Mouse (Mus musculus) adrenal gland (tissue): ENCODE measurements around the gene Mettl27.

Experiments used
- intact Hi-C: fragments of 180-260 bp; cut with DNase I; formaldehyde crosslinking; loops from one replicate; pipeline ENCODE4 v1.15.1; 2025

Mettl27 gene

DNA sequence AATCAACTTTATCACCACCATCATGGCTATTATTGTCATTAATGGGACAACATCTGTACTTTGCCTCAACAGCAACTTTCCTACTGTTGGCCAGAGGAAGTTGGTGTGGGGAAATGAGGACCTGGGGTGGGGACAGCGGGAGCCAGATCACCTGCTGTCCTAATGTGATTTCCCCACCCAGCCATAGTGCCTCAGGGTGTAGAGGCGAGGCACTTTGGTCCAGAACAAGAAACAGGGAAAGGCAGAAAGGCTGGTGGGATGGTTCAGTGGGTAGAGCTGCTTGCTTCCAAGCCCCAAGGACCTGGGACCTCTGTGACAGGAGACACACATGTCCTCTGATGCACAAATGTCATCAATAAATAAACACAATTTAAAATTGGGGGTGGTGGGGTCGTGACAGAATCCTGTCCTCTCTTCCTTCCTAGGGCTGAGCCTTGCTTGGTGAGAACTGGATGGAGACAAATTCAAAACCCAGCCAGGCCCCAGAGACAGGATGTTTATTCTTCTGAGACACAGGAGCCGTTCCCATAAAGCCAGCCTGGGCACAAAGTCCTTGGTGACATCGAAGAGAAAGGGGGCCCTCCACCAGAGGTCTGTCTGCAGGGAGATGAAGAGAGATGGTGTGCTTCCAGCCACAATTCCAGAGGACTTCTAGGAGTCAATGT, 15.4 kb downstream of the Mettl27 start:
- intact Hi-C loops: no loop called here

DNA sequence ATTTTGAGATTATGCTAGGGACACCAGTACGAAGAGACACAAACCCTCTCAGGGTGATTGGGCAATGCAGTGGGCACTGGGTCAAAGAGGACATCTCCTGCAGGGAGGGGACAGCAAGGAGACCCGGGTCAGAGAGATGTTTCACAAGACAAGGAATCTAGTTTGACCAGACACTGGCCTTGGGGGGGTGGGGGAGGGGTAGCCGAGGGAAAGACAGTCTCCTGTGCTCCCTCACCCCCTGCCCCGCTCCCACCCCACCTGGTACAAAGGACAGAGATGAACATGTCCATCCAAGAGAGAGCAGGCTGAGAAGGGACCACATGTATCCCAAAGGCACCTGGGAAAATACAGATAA, 15.9 kb downstream of the Mettl27 start:
- intact Hi-C loops: no loop called here

DNA sequence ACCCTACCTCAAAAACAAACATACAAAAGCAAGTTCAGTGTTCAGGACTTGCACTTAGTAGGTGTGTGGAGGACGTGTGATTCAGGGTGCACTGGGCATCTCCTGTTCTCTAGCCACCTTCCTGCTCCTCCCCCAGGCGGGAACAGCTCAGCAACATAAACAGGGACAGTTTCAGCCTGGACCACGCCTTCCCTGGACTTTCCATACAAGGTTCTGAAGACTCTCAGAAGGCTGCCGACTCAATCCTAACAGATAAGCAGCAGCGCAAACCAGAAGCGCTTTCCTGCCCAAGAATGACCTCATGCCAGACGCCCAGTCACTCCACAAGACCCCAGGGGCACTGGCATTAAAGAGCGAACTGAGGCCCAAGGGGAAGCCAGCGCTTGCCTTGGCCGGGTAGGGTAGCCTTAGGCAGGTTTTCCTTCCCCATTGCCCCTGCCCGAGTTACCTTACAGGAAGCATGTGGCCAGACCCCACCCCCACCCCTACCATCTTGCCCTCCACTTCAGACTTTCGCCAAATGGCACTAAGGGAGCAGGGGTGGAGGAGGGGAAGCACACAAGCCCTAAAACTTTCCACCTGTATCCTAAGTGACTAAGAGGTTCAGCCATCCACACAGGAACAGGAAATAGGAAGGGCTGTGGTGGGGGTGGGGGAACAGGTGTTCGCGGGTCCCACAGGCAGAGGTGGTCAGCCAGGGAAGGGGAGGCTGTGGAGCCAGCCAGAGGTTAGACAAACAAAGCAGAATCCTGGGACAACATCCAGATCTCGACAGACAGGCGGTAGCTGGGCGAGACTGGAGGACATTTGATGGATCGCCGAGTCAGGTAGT, 19.1 kb downstream of the Mettl27 start:
- intact Hi-C loops: no loop called here

DNA sequence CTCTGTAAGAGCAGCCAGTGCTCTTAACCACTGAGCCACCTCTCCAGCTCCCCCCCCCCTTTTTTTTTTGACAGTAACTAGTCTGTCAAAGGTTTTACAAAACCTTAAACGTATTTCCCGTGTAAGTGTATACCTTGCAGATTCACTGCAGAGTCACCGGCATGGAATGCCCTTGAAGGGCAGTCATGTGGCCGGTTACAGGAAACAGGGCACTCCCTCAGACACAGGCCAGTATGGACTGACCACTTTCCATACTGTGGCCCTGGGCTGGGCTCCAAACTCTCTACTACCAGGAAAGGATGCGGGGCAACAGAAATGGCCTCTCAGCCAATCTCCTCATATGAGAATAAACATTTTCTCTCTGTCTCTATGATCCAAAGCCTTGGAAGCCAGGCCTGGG, 23.3 kb downstream of the Mettl27 start:
- intact Hi-C loops: no loop called here

DNA sequence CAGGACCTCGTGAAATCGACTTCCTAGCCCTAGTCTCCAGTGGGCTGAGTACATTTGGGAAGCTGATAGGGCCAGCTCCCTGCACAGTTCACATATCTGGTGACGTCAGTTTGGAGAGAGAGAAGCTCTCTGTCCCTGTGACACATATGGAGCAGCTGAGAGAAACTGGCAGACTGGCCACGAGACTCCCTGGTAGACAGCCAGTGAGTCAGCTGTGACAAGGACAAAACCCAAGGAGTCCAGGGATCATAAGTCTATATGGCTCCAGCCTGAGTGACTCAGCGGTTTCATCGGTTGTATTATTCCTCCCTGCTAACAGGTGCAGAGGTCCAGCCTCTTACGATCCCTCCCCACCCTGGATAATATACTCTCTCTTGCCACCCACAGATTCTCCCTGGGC, 26.9 kb downstream of the Mettl27 start:
- intact Hi-C loops: no loop called here

DNA sequence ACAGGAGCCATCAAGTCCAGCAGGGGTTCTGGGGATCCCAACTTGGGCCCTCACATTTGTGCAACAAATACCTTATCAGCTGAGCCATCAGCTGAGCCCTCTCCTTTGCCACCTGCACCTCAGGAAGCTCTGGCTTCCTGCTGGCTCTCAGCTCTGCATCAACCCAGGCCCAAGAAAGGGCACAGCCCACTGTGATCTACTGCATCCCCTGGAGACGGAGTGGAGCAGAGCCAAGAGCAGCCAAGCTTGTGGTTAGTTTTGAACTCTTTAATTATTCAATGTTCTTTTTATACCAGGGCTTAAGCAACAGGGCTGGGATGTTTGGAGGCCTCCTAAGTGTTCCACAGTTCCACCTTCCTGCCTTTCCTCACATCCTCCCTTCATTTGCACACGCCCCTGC, 28.3 kb downstream of the Mettl27 start:
- intact Hi-C loops: no loop called here

DNA sequence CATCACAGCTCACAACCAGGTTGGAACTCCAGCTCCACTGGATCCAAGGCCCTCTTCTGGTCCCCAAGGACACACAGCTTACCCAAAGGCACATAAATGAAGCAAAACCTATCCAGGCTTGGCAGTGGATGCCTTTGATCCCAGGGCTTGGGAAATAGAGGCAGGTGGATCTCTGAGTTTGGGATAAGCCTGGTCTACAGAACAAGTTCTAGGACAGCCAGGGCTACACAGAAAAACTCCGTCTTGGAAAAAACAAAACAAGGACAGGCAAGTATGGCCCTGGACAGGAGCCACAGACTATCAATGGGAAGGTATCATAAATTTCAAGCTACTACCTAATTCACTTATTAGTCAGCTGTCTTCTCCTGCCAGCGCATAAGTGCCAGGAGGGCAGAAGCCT, 29.4 kb downstream of the Mettl27 start:
- intact Hi-C loops: no loop called here

DNA sequence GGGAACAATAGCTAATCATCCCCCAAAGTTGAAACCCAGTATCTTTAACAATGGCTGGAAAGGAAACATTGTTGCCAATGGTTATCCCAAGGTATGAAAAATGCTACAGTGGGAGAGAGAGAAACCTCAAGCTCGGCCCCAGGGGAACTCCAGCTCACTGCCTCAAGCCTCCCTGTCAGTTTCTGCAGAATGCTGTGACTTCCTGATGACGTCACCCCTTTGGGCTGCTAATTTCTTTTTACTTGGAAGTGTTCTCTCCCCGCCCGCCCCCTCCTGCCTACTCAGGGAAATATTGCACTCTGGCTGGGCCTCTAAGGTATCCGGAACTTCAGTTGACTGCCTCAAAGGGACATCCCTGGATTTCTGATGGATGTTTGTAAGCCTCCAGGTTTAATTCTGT, 31.4 kb downstream of the Mettl27 start:
- intact Hi-C loops: no loop called here

DNA sequence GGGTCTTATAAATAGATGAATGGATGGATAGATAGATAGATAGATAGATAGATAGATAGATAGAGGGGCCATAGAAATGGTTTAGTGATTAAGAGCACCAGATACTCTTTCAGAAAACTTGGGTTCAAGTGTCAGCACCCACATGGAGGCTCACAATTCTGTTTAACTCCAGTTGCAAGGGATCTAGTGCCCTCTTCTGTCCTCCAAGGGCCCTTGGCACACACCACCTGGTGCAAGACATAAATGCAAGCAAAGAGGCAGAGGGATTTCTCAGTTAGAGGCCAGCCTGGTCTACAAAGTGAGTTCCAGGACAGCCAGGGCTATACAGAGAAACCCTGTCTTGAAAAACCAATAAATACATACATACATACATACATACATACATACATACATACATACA, 32.5 kb downstream of the Mettl27 start:
- intact Hi-C loops: loop anchor here (1.0 kb wide), 2 partner anchors 32 to 57 kb away; partner anchors contain the start of gene Mettl27

DNA sequence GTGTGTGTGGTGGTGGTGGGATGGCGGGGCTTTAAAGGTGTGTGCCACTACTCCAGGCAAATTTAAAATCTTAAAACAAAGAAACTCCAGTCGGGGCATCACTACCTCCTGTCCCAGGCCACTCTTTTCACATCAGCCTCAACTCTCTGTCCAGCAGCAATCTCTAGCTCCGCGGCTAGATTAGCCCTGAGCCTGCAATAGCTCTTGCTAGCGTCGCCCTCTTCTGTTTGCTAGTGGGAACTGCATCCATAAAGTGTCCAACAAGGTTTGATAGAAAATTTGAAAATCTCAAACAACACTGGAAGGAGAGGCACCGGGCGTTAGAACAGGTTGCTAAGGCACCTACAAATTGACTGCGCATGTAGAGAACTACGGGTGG, 33.3 kb downstream of the Mettl27 start:
- intact Hi-C loops: loop anchor here (1.0 kb wide), 2 partner anchors 33 to 58 kb away; partner anchors contain the start of gene Mettl27

DNA sequence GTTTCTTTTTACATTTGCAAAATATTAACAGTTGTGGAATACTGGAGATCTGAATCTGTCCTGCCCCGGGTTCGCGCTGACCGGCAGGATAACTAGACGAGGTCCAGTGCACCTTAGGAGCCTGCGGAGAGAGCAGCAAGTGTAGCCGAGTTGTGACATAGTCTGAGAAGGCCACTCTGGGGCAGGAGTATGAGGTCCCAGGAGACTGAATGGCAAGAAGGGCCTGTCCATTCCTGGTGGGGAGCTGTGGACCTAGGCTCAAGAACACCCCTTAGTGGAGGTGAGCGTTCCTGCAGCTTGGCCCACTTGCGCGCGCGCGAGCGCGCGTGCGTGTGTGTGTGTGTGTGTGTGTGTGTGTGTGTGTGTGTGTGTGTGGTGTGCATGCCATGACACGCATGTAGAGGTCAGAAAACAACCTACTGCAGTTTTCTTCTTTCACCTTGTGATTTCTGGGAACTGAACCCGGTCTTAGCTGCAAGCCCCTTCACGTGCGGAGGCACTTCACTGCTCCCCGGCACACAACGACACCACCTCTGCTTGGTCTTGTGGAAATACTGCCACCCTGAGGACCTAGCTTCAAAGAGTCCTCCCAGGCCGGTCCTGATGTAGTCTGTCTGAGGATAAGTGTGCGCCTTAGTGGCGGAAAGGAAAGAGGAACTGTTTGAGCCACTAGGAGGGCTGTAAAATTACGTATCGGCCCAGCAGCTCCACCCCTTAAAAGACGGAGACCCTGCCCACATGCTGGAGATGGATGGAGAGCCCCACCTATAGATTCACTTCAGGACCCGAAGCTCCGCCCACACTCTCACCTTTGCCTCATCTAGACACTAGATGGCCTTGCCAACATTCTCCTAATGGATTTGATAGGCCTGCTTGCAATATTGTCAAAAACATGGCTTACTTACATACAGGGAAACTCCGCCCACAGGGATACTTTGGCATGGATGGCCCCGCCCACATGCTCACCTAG, 34.0 kb downstream of the Mettl27 start:
- intact Hi-C loops: loop anchor here (1.0 kb wide), 2 partner anchors 34 to 59 kb away; partner anchors contain the start of gene Mettl27

DNA sequence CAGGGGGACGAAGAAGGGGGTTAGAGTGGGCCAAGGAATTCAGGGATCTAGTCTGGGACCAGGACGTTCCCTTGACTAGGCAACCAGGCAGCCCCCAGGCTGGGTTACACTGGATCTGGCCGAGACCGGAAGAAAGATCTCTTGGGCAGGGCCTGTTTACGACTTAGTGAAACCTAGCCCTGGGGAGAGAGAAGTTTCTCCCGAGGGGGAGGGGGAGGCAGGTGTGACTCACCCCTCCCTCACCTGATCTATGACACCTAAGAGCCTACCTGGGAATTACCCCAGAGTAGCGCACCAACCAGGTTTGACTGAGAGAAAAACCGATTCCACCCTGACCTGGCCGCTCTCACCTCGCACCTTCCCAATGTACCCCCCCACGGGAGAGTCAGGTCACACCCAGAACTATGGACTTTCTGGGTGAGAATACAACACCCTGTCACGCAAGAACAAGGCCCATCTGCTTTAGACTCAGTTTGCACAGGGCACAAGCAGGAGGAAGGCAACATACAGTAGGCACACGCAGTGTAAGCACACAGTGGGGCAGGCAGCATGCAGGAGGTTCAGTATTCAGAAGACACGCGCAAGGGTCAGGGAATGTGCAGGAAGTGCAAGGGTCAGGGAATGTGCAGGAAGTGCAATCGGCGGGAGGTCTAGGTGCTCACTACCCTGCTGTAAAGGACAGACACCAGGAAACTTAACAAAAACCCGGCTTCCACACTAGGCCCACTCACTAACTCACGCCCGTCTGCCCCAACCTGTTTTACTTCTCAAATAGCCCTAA, 35.2 kb downstream of the Mettl27 start:
- intact Hi-C loops: no loop called here

DNA sequence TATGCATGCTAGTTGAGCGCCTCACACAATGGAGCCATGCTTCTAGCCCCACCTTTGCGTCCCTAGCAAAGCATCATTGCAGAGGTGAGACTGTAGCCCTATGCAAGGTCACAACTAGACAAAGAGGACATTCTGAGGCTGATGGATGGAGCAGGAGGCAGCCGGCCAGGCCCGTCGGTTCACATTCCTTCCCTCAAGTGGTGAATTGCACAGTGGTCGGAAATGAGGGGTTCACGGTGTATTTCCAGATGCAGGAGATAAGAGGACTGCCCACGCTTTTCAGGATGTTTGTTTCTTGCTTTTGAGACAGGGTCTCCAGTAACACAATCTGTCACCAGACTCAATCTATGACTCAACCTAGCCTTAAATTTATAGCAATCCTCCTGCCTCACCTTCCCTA, 38.5 kb downstream of the Mettl27 start:
- intact Hi-C loops: no loop called here

DNA sequence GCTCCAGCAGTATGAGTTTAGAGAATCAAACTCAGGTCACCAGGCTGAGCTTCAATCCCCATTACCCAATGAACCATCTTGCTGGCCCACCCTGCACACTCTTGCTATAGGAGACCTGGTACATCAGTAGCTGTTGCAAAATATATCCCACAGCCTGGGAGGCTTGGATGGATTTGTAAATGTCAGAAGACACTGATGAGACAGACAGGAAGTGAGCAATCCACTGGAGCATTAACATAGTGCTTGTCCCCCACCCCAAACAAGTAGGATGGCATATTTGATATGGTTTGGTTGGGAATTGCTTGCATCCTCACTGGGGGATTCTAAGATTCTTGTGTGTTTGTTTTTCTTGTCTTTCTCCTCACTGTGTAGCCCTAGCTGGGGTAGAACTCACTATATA, 40.9 kb downstream of the Mettl27 start:
- intact Hi-C loops: no loop called here

DNA sequence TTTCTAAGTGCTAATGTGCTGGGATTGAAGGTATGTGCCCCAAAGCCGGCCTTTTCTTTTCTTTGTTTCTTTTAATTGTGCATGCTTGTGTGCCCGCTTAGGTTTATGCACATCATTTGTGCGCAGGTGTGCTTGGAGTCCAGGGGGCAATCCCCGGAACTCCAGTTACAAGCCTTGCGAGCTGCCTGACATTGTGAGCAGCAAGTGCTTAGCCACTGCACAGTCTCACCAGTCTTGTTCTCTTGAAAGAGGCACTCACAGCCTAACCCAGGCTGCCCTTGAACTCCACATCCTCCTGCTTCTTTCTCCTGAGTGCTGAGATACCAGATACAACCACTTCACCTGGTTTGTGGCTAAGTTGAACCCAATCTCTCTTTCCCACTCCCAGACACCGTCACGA, 41.4 kb downstream of the Mettl27 start:
- intact Hi-C loops: no loop called here

DNA sequence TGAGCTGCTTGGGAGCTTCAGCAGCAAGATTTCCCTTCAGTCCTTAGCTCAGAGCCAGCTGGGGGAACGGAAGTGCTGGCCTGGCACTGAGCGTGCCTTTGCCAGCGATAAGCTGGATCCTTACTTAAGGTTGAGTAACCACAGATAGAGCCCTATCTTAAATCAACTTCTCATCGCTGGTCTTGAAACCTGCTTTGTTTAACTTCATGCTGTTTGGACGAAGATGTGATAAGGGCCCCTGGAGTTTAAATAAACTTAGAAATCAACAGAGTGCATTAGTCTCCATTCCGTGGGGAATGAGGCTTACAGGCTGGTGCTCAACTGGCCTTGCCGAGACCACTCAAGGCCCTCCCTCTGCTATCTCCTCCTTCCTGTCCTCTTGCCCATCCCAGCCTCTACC, 42.1 kb downstream of the Mettl27 start:
- intact Hi-C loops: no loop called here

DNA sequence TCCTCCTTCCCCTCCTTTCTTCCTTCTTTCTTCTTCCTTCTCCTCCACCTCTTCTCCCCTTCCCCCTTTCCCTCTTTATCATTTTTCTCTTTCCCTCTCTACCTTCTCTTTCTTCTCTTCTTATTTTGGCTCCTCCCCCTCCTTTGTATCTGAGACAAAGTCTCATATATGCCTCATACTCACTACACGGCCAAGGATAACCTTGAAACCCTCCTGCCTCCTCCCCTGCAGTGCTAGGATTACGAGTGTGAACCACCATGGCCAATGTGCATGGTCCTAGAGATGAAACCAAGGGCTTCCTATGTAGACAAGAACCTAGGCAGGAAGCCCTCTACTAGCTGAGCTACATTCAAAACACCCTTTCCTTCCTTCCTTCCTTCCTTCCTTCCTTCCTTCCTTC, 42.8 kb downstream of the Mettl27 start:
- intact Hi-C loops: no loop called here

DNA sequence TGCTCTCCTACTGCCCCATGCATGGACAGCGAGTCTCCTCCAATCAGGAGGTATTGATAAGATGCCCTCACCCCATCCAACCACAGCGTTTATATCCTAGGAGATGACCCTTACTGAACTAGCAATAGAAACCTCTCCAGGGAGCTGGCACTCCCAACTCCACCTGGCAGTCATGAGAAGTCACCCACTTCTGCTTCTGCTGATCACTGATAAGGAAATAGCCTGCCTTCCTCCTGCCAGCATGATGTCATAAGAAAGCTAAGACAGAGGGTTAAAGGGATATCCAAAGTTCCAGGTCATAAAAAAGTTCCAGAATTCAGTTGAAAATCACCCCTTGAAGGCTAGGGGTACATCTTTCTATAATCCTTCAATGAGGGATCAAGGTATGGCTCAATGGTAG, 44.0 kb downstream of the Mettl27 start:
- intact Hi-C loops: no loop called here

DNA sequence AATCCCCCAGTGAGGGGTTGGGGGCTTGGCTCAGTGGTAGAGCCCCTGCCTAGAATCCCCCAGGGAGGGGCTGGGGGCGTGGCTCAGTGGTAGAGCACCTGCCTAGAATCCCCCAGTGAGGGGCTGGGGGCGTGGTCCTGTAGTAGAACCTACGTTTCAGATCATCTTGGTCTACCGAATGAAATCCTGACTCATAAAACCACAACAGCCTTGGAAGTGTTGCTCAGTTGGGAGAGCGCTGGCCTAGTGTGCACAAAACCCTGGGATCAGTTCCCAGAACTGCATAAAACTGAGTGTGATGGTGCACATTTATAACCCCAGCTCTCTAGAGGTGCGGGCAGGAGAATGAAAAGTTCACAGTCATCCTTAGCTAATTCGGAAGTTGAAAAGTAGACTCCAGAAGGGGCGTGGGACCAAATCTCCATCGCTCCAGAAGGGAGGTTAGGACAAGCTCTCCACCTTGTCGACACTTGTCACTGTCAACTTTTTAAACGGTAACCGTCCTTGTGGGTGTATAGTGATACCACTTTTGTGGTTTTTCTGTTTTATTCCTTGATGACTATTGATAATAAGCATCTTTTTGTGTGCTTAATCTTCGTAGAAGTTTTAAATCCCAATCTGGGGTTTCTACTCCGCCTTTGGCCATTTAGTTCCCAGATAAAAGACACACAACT, 44.5 kb downstream of the Mettl27 start:
- intact Hi-C loops: no loop called here

DNA sequence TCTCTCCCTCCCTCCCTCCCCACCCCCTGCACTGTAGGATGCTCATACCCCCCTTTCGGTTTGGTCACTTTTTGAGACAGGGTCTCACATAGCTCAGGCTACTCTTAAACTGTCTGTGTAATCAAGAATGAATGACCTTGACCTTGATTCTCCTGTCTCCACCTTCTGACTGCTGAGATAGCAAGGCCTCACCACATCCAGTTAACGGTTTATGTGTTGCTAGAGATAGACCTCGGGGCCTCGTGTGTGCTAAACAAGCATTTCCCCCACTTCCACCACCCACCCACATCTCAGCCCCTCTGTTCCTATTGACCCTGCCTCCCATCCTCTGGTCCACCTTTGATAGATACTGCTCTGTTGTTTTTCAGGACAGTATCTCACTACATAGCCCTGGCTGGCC, 45.7 kb downstream of the Mettl27 start:
- intact Hi-C loops: no loop called here
